In the genomic region with DNA sequence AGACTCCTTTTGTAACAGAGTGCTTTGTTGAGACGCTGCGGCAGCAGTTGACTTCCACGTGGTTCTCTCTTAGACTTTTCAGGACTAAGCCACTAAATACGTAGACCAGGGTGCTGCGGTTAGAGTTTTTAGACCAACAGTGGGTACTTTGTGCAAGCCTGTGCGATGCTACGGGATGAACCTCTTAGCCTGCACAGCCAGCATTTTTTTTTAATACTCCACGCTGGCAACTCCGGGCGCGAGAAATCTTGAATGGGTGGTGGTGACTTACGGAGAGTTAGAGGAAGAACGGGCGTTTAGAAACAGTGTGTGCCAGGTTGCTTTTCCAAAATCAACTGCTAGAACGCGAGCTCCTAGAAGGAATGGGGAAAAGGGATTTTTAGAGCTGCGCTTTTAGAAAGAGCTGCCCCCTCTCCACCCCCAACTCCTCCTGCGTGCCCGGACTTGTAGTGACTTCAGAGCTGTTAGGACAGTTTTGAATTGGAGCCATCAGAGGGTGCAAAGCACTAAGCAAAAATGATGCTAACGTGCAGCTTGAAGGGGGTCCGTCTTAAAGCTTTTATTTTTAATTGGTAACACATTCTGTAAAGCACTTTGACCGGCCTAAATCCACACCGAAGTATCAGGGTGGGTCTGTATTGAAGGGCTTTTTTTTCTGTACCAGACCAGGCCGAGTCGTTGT, we compare ENCODE assay signal across 7 mouse cellular contexts. TPM values are rescaled to one million over a fixed set of nuclear protein-coding genes. Genes with fewer than 3 reads are reported as not detected.
DNase-seq lines count a peak whose midpoint lies in the region; ATAC-seq lines count a peak whose summit lies in the region.

No protein-coding gene starts in this region.

- H3K27me3 ChIP-seq in heart, embryonic 11.5 days (ENCODE audit: control insufficient read depth, insufficient read depth, low read length) = no peaks in the 10 kb centered on the region
- no peaks in the 10 kb centered on the region for H3K27me3 ChIP-seq in midbrain, embryonic 11.5 days (ENCODE audit: control insufficient read depth, insufficient read depth, low read length)

- DNase-seq in thymus, postnatal 4 days = peak; percentile 15
- DNase-seq in thymus, postnatal 14 days = no peak
- peak; percentile 11 for DNase-seq in c-Kit-positive CD71-positive TER-119-negative erythroid progenitor cells, embryonic 14.5 days (ENCODE audit: low read depth)
- peak; percentile 3 to 34 for DNase-seq in kidney, postnatal 25 days
- peak; percentile 97 for DNase-seq in midbrain, embryonic 11.5 days (ENCODE audit: low spot score, missing footprints)
- no peak for DNase-seq in MN1 (ENCODE audit: low spot score)

- H3K27ac ChIP-seq in heart, embryonic 11.5 days (ENCODE audit: low read depth, low read length) = peak overlapping the region; percentile 74
- H3K27ac ChIP-seq in midbrain, embryonic 11.5 days (ENCODE audit: low read depth, low read length) = peak overlapping the region; percentile 51; the same call in 1 of the 2 replicates

- ATAC-seq in heart, embryonic 11.5 days (replicated peaks; ENCODE audit: insufficient number of reproducible peaks, low FRiP score, low TSS enrichment) = 0 out of 2 replicates have a peak, but pooled peaks have one; percentile 4
- ATAC-seq in midbrain, embryonic 11.5 days (ENCODE audit: low FRiP score) = peak; percentile 56

- peak overlapping the region; percentile 65 for H3K4me2 ChIP-seq in heart, embryonic 11.5 days
- H3K4me2 ChIP-seq in midbrain, embryonic 11.5 days = peak overlapping the region; percentile 76

- no peaks in the 10 kb centered on the region for H3K36me3 ChIP-seq in heart, embryonic 11.5 days (ENCODE audit: control insufficient read depth, insufficient read depth, low read length)
- H3K36me3 ChIP-seq in midbrain, embryonic 11.5 days (ENCODE audit: control insufficient read depth, insufficient read depth, low read length) = no peaks in the 10 kb centered on the region

- under 1% methylated on average over 25 of the region's 25 CpGs for WGBS in heart, embryonic 11.5 days (ENCODE audit: insufficient replicate concordance)
- WGBS in midbrain, embryonic 11.5 days = under 1% methylated on average over 25 of the region's 25 CpGs

- H3K9me3 ChIP-seq in heart, embryonic 11.5 days (replicated peaks; ENCODE audit: control insufficient read depth, low read length) = no peaks in the 10 kb centered on the region
- no peaks in the 10 kb centered on the region for H3K9me3 ChIP-seq in midbrain, embryonic 11.5 days (ENCODE audit: control insufficient read depth, low read length)

- H3K4me3 ChIP-seq in heart, embryonic 11.5 days (ENCODE audit: low read depth, low read length) = peak overlapping the region; percentile 74
- peak overlapping the region; percentile 51 for H3K4me3 ChIP-seq in midbrain, embryonic 11.5 days (ENCODE audit: low read depth, low read length)

- H3K4me1 ChIP-seq in heart, embryonic 11.5 days (ENCODE audit: control insufficient read depth, insufficient read depth, low read length) = peaks cover 7% of the 10 kb centered on the region; the same call in 1 of the 2 replicates
- peaks cover 18% of the 10 kb centered on the region for H3K4me1 ChIP-seq in midbrain, embryonic 11.5 days (ENCODE audit: control insufficient read depth, insufficient read depth, low read length)

- peak overlapping the region; percentile 81 for H3K9ac ChIP-seq in heart, embryonic 11.5 days (ENCODE audit: low read depth, low read length)
- peak overlapping the region; percentile 80 for H3K9ac ChIP-seq in midbrain, embryonic 11.5 days (ENCODE audit: low read length)

RNA-seq across cellular contexts. Expression of a gene that starts 1.0 kb away (rescaled TPM):
- polyA plus RNA-seq in heart, embryonic 11.5 days (2014; fragmentation: Nextera tagmentation; extraction: Ambion mirVana) = 252 and 291 TPM in 2 replicates
- polyA plus RNA-seq in midbrain, embryonic 11.5 days (2014; fragmentation: Nextera tagmentation; extraction: Ambion mirVana) = 130 and 147 TPM in 2 replicates

Comparison
In these comparisons a context has a peak if more than half of its experiments do, and no peak if none do; other contexts are left out.
1. DNase-seq: peak in thymus, postnatal 4 days (single experiment), c-Kit-positive CD71-positive TER-119-negative erythroid progenitor cells, embryonic 14.5 days (single experiment), kidney, postnatal 25 days (2 of 2) and midbrain, embryonic 11.5 days (single experiment); none in thymus, postnatal 14 days (single experiment) and MN1 (single experiment).